Mouse (Mus musculus): ENCODE results near the gene Cidec. TPM values are rescaled to one million over a fixed set of nuclear protein-coding genes. Genes with fewer than 3 reads are reported as not detected.
A peak's percentile ranks its signal among the peaks of the same experiment; 100 is the strongest.

The Cidec gene
- total RNA-seq (2017): not detected in 2 replicates

DNA sequence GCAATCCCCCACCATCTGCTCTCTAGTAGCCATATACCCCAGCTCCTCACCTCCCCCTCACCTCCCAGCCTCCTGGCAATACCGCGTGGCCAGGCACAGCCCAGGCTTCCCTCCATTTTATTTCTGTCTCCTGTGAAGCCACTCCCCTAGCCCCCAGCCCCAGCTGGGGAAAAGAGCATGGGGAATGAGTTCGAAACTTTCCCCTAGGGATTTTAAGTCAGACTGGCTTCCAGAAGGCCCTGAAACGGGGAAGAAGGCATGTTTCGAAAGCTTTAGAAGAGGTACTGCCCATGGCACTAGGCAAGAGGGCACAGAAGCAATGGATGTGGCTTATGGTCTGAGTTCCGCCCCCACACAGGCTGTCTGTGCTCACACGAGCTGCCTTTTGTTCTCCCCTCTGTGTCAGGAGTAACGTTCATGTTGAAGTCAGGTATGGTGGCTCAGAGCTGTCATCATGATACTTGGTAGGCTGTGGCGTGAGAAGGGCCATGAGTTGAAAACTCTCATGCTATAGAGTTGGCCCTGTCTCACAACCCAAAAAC is at the start of gene Cidec:
Gene Cidec, minus strand, starts transcription at position 97 of the 542 bp plus-strand sequence.
- no peak for ATAC-seq (replicated peaks; ENCODE audit: low read depth, poor library complexity, severe bottlenecking)

DNA sequence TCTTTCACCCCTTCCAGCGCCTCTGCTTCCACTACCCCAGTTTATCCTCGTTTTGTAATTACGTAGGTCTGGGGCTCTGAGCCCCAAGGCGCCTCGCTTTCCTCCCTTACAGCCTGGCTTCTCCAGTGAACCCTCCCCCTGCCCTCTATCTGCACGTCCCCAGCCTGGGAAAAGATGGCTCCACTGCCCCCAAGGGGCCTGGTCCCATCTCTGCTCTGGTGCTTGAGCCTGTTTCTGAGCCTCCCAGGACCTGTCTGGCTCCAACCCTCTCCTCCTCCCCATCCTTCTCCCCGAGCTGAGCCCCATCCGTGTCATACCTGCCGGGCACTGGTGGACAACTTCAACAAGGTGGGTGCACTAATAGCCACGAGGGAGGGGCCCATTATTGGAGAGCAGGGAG is 48.2 kb upstream of the Cidec start:
- ATAC-seq (replicated peaks; ENCODE audit: low read depth, poor library complexity, severe bottlenecking): peak; percentile 24

DNA sequence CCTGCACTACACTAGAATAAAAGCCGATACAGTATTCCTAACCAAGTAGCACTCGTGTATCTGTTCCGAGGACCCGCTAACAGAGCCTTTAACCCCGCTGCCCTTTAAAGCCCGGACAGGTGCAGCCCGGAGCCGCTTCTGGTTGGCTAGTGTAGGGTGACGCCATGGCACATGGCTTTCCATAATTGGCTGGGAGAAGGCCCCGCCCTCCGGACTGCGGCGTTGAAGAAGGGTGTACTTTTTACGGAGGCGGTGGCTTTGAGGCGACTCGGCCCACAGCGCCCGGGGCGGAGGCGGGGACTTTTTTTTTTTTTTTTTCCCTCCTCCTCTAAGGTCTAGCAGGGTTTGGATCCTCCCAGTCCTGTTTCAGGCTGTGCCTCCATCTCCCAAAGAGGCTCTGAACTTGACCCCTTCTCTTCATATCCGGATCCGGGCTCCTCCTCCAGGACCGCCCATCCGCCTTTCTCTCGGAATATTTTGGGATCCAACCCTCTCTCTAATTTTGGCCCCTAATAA is 47.6 kb upstream of the Cidec start, which contains the start of gene Creld1:
Gene Creld1, plus strand, starts transcription at position 198 of the 516 bp plus-strand sequence.
- ATAC-seq (replicated peaks; ENCODE audit: low read depth, poor library complexity, severe bottlenecking): peak; percentile 92

DNA sequence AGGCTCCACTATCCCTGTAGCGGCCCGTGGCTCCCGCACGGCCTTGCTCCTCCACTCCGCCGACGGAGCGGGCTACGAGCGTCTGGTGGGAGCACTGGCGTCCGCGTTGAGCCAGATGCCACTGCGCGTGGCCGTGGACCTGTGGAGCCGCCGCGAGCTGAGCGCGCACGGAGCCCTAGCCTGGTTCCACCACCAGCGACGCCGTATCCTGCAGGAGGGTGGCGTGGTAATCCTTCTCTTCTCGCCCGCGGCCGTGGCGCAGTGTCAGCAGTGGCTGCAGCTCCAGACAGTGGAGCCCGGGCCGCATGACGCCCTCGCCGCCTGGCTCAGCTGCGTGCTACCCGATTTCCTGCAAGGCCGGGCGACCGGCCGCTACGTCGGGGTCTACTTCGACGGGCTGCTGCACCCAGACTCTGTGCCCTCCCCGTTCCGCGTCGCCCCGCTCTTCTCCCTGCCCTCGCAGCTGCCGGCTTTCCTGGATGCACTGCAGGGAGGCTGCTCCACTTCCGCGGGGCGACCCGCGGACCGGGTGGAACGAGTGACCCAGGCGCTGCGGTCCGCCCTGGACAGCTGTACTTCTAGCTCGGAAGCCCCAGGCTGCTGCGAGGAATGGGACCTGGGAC is 47.0 kb upstream of the Cidec start:
- peak; percentile 41 for ATAC-seq (replicated peaks; ENCODE audit: low read depth, poor library complexity, severe bottlenecking)

DNA sequence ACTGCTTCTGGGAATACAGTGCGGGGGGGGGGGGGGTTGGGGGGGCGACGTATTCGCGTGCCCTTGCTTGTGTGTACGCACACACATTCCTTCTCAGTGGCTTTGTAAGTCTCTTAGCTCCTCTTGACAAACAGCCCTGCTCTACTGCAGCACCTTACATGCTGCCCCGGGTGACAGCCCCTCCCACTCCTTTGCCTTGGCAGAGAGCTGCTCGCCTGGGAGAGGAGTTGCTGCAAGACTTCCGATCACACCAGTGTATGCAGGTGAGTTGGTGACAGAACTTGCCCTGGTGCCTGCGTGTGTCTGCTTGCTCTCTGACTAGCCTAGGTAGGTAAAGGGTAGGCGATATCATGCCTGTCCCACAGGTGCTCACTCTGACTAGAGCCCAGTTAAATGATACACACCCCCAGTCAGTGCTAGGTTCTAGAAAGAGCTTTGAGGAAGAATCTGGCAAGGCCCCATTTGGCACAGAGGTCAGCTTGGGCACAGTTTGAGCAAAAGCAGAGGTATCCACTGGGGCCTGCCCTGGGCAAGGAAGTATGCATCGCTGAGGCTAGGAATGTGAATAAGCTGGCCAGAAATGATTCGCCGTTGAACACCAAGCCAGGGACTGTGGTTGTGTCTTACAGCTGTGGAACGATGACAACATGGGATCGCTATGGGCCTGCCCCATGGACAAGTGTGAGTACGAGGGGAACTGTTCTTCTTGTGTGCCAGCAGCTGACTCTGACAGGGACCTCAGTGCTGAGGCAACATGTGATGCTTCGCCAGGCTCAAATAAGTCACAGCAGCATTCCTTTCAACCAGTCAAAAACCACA is 45.2 kb upstream of the Cidec start:
- ATAC-seq (replicated peaks; ENCODE audit: low read depth, poor library complexity, severe bottlenecking): no peak

DNA sequence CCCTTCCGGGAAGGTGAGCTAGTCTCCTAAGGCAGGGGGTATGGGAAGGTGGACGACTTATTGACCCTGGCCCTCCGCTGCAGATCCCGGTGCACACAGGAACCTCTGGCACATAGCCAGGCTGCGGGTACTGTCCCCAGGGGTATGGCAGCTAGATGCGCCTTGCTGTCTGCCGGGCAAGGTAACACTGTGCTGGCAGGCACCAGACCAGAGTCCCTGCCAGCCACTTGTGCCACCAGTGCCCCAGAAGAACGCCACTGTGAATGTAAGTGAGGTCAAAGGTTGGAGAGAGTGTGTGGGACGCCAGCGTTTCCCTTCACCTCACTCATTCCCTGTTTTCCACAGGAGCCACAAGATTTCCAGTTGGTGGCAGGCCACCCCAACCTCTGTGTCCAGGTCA is 43.3 kb upstream of the Cidec start:
- no peak for ATAC-seq (replicated peaks; ENCODE audit: low read depth, poor library complexity, severe bottlenecking)

DNA sequence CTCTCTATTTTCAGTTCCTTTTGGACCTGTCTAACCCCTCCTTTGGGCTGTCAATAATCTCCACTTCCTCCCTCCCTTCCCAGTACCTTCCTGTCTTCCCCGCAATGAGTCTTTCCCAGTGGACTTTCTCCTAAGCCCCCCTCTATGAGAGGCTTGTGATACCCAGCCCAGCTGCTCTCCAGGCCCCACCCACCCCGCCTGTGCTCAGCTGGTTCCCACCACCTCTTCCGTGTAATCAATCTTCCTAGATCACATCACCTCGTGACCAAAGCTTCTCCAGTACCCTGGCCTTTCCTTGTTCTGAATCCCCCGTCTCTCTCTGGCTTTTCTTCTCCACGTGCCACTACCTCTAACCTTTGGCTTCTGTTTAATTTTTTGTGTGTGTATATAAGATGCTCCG is 41.8 kb upstream of the Cidec start:
- ATAC-seq (replicated peaks; ENCODE audit: low read depth, poor library complexity, severe bottlenecking): no peak

DNA sequence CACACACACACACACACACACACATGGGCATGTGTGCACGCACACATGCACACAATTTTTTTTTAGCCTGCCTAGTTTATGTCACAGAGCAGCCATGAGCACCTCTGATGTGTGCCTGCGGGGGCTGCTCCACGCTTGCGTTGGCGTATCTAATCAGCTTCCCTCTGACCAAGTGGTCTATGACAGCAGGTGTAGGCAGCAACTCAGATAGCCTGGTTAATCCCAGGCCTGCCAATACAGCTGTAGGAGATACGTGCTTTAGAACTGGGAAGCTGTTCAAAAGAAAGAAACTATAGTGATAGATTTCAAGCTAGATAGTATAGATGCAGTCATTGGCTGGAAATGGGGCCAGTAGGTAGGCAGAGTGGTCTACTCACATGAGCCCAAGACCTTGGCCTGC is 38.2 kb upstream of the Cidec start:
- no peak for ATAC-seq (replicated peaks; ENCODE audit: low read depth, poor library complexity, severe bottlenecking)

DNA sequence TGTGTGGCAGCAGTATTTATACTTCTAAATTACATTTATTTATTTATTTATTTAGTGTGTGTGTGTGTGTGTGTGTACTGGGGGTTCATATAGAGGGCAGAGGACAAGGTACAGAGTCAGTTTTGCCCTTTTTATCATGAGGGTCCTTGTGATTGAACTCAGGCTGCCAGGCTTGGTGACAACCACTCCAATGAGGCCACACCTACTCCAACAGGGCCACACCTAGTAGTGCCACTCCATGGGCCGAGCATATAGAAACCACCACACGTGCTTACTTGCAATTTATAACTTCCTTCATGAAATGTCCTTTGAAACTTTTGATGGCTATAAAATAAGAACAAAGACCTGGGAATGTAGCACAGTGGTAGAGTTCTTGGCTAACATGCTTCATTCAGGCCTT is 37.7 kb upstream of the Cidec start:
- ATAC-seq (replicated peaks; ENCODE audit: low read depth, poor library complexity, severe bottlenecking): no peak

DNA sequence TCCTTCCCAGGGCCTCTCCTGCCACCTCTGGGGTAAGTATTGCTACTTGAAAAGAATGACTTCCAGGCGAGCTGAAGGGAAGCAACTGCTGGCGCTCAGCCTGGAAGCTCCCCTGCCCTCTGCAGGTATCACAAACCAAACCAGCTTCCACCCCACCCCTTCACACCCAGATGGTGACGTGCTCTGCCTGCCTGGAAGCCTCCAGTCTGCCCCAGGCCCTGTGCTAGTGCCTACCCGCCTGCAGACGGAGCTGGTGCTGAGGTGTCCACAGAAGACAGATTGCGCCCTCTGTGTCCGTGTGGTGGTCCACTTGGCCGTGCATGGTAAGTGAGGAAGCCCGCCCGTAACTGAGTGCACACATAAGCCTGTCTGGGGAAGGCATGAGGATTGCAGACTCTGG is 36.5 kb upstream of the Cidec start:
- ATAC-seq (replicated peaks; ENCODE audit: low read depth, poor library complexity, severe bottlenecking): no peak

DNA sequence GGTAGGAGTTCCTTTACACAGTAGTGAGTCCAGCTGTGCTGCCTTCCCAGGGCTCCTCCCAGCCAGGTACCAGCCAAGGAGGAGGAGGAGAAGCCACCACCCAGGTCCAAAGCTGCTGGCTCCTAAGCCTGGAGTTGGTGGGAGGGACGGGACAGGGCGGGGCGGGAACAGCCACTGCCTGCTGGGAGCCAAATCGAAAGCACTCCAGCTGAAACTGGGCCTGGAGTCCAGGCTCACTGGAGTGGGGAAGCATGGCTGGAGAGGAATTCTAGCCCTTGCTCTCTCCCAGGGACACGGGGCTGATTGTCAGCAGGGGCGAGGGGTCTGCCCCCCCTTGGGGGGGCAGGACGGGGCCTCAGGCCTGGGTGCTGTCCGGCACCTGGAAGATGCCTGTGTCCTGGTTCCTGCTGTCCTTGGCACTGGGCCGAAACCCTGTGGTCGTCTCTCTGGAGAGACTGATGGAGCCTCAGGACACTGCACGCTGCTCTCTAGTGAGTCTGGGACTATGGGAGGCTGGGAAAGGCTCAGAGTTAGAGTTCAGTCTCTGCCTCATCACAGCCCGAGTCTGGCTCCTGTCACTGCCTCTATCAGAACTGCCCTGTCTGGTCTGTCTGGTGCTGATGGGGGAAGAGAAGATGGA is 35.9 kb upstream of the Cidec start, which contains the start of gene Il17rc:
Gene Il17rc, plus strand, starts transcription at position 131 of the 640 bp plus-strand sequence.
- no peak for ATAC-seq (replicated peaks; ENCODE audit: low read depth, poor library complexity, severe bottlenecking)

DNA sequence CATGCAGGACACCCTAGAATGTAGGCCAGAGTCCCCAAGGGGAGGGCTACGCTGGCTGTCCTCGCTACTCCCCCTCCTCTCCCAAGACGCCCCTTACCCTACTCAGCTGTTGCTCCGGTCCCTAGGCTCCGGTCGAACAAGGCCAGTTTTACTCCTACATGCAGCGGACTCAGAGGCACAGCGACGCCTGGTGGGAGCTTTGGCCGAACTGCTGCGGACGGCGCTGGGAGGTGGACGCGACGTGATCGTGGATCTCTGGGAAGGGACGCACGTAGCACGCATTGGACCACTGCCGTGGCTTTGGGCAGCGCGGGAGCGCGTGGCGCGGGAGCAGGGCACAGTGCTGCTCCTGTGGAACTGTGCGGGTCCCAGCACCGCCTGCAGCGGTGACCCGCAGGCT is 33.9 kb upstream of the Cidec start:
- peak; percentile 75 for ATAC-seq (replicated peaks; ENCODE audit: low read depth, poor library complexity, severe bottlenecking)

DNA sequence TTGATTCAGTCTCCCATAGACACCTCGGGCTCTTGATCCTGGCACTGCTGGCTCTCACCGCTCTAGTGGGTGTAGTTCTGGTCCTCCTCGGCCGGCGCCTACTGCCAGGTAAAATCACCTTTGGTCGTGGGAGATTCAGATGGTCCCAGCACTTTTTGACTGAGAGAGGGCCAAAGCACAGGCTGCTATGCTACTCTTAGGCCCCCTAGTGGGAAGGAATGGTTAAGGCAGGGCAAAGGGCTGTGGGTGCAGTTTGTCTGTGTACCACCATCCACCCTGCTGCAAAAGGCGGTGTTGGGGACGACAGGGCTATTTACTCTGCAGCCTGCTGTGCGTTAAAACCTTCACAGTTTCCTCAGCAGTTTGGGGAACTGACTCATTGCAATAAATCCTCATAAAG is 33.5 kb upstream of the Cidec start:
- ATAC-seq (replicated peaks; ENCODE audit: low read depth, poor library complexity, severe bottlenecking): peak; percentile 92

DNA sequence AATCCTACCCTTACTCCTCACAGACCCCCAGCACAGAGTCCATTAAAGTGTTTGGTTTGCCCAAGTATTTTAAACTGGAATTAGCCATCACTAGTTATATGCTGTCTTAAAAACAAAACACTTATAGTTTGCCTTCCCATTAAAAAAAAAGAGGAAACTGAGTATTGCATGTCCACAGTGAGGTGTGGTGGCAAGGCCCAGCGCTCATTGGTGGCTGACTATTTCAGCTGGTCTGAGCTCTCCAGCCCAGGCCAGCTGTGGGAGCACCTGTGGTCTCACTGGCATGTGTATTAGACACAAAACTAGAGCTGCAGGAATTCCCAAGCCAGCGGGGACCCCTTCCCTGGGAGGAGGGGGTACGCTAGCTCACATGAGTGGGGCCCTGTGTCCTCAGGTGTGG is 33.0 kb upstream of the Cidec start:
- ATAC-seq (replicated peaks; ENCODE audit: low read depth, poor library complexity, severe bottlenecking): 0 out of 2 replicates have a peak, but pooled peaks have one; percentile 1

DNA sequence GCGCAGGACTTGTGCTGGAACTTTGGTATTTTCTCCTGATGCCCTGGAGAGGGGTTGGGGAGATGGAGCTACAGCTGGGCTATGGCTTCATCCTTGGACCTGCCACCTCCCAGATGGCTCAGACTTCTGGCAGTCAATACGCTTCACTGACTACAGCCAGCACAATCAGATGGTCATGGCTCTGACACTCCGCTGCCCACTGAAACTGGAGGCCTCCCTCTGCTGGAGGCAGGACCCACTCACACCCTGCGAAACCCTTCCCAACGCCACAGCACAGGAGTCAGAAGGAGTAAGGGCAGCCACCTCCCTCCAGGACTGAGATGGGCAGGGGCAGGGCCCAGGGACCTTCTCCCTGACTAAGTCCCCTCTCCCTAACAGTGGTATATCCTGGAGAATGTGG is 30.0 kb upstream of the Cidec start:
- no peak for ATAC-seq (replicated peaks; ENCODE audit: low read depth, poor library complexity, severe bottlenecking)

DNA sequence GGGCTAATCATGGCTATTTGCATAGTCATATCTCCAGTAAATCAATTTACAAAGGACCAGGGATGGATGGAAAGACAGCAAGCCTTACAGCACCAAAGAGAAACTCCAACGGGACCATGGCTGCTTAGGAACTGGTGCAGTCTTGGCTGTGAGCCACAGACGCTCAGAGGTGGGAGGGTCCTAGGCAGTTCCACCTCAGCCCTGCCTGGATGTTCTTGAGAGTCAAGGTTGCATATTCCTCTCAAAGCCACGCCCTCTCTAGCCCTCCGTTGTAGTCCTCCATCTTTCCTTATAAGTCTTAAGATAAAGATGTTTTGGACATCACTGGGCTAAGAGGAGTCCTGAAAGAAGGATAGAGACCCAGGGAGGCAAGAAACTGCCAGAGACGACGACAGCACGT is 28.5 kb upstream of the Cidec start:
- no peak for ATAC-seq (replicated peaks; ENCODE audit: low read depth, poor library complexity, severe bottlenecking)

DNA sequence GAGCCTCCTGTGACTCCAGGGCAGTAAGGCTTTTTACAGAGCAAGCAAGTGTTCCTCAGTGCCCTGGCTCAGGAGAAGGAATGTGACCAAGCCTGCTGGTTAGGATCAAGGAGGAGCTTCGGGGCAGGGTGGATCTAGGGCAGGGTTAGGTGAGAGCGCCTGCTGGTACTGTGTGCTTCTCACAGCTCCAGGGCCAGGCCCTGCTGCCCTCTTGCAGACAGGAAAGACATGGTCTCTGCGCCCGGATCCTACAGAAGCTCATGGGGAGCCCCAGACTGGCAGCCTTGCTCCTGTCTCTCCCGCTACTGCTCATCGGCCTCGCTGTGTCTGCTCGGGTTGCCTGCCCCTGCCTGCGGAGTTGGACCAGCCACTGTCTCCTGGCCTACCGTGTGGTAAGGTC is 23.1 kb upstream of the Cidec start:
- peak; percentile 36; the same call in 1 of the 2 replicates for ATAC-seq (replicated peaks; ENCODE audit: low read depth, poor library complexity, severe bottlenecking)

DNA sequence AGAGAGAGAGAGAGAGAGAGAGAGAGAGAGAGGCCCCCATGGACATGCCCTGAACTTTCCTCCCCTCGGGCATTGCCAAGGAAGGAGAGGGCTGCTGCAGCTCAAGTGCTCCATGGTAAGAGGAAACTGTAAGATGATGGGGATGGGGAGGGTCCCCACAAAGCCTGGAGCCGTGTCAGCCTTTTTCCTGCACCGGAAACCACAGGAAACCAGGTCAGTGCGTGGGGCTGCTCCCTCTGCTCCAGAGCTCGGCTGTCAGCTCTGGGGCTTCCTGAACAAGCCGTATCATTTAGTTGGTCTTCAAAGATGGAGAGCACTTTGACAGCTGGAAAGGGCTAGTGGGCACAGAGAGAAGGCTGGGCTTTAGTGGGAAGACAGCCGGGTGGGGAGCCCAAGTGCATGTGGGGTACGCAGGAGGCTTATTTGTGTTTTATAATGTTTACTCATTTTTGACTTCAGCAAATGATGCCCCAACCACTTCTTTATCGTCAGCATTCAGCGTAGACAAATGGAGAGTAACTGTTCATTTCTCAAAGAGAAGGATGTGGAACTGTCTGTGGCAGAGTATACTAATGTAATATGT is 22.5 kb upstream of the Cidec start, which contains the start of gene Il17re:
Gene Il17re, plus strand, starts transcription at position 533 of the 583 bp plus-strand sequence.
- ATAC-seq (replicated peaks; ENCODE audit: low read depth, poor library complexity, severe bottlenecking): peak; percentile 77

DNA sequence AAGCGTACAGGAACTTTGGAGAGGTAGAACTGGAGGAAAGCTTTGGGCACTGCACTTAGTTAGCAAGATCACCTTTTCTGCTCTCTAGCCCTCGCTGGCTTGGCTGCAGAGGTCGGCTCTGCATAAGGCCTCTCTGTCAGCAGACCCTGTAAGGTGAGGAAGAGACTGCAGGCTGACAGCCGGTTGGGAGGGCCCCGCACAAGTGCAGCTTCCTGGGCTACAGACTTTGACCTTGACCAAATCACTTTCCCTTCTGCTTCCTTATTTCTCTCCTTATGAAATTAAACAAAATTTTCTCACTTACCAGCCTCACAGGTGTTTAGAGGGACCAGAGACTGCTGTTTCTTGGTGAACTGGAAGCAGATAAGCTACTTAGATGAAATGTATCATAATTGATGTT is 19.4 kb upstream of the Cidec start:
- no peak for ATAC-seq (replicated peaks; ENCODE audit: low read depth, poor library complexity, severe bottlenecking)

DNA sequence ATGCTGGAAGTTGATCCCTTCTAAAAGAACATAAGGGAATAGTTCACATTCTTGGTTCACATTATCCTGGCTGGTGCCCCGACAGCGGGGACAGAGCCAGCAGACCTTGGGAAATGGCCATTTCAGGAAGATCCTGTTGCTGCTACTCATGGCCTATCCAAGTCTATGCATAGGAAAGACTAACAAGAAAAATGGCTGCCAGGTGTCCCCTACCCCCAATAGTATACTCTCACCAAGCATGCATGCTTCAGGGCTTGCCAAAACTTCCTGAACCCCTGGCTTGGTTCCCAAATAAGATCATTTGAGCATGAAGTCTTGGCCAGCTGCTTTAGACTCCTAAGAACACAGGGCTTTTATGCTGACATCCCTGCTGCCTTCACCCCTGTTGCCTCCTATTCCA is 16.3 kb upstream of the Cidec start:
- no peak for ATAC-seq (replicated peaks; ENCODE audit: low read depth, poor library complexity, severe bottlenecking)
